Mouse (Mus musculus) heart, embryonic 13.5 days (tissue): Measurements from ENCODE around the gene Tmem238. TPM values are rescaled to one million over a fixed set of nuclear protein-coding genes. Genes with fewer than 3 reads are reported as not detected.
A peak's percentile ranks its signal among the peaks of the same experiment; 100 is the strongest.
"Not testable (repeated sequence)": the region's sequence is repeated elsewhere in the genome, so short reads cannot be mapped to it uniquely, and the experiment has no call there.

ENCODE experiments used
- ATAC-seq: fragments of 200-750 bp; cut with Nextera tagmentation; 2 replicates; pipeline ENCODE4 v1.8.0; 2017; ENCODE audit warnings: moderate TSS enrichment; ENCODE audit not compliant: insufficient number of reproducible peaks, low FRiP score, low TSS enrichment; ENCODE audit errors: extremely low read depth
- H3K27ac ChIP-seq: fragments of 300-500 bp; sonication (generic); replicated peaks from 2 replicates; pipeline ENCODE4 v1.5.1; 2015; ENCODE audit warnings: moderate library complexity, mild to moderate bottlenecking, inconsistent platforms
- H3K27me3 ChIP-seq: fragments of 300-500 bp; sonication (generic); replicated peaks from 2 replicates; pipeline ENCODE4 v1.6.1; 2015; ENCODE audit warnings: mild to moderate bottlenecking, inconsistent platforms
- H3K36me3 ChIP-seq: fragments of 300-500 bp; sonication (generic); 2 replicates; pipeline ENCODE4 v1.6.1; 2015; ENCODE audit warnings: mild to moderate bottlenecking, inconsistent platforms
- H3K4me1 ChIP-seq: fragments of 300-500 bp; sonication (generic); 2 replicates; pipeline ENCODE4 v1.6.1; 2015; ENCODE audit warnings: inconsistent platforms
- H3K4me2 ChIP-seq: fragments of 300-500 bp; sonication (generic); 2 replicates; pipeline ENCODE4 v1.6.1; 2015; ENCODE audit warnings: inconsistent platforms, mild to moderate bottlenecking, moderate library complexity
- H3K4me3 ChIP-seq: fragments of 300-500 bp; sonication (generic); 2 replicates; pipeline ENCODE4 v1.5.1; 2015; ENCODE audit warnings: moderate library complexity, mild to moderate bottlenecking, inconsistent platforms
- H3K9ac ChIP-seq: fragments of 300-500 bp; sonication (generic); 2 replicates; pipeline ENCODE4 v1.6.1; 2015; ENCODE audit warnings: inconsistent platforms, mild to moderate bottlenecking, moderate library complexity
- H3K9me3 ChIP-seq: fragments of 300-500 bp; sonication (generic); 2 replicates; pipeline ENCODE4 v1.6.1; 2016; ENCODE audit warnings: inconsistent platforms
- WGBS: fragments of 180-500 bp; shearing (Covaris S2); methylation state at CpG from one replicate; pipeline ENCODE4 v1.1.7; 2015; ENCODE audit warnings: mixed read lengths; 5-methylcytosine and 5-hydroxymethylcytosine counted together
- polyA plus RNA-seq: library from polyadenylated mRNA; unstranded; fragments of >200 nt; fragmentation: Nextera tagmentation; extraction: Ambion mirVana; gene quantifications from 2 replicates; pipeline ENCODE4 v1.2.1, GENCODE M21; 2015

The Tmem238 gene
- polyA plus RNA-seq = 4.1 and 4.3 TPM in 2 replicates

- H3K4me3 ChIP-seq = peak within 1 kb of the TSS; percentile 59
- 8% methylated on average over 40 of the region's 40 CpGs for WGBS
- peaks cover 10% of the 10 kb centered on the region for H3K36me3 ChIP-seq
- peak within 1 kb of the TSS; percentile 97 for H3K4me2 ChIP-seq
- no peaks in the 10 kb centered on the region for H3K9me3 ChIP-seq
- H3K27ac ChIP-seq = peak within 1 kb of the TSS; percentile 41
- H3K27me3 ChIP-seq = peaks cover 9% of the 10 kb centered on the region; the same call in 1 of the 2 replicates
- peaks cover 23% of the 10 kb centered on the region for H3K4me1 ChIP-seq
- peak within 1 kb of the TSS; percentile 86 for H3K9ac ChIP-seq
- no peak for ATAC-seq
Measured at GRCm38 (mm10) chr7:4789436-4789935, at the start of gene Tmem238. Gene Tmem238, minus strand, starts transcription at chr7:4789656.

GRCm38 (mm10) chr7:4837639-4838038 is 48.2 kb upstream of the Tmem238 start:
- no peak overlapping the region for H3K4me2 ChIP-seq
- no peak overlapping the region for H3K4me3 ChIP-seq
- no peak for ATAC-seq
- no peak overlapping the region for H3K9ac ChIP-seq
- no peak overlapping the region for H3K27ac ChIP-seq
- H3K27me3 ChIP-seq = peaks cover 97% of the 10 kb centered on the region
- H3K36me3 ChIP-seq = no peaks in the 10 kb centered on the region
- WGBS = 0% methylated on average over 1 of the region's 1 CpGs
- H3K9me3 ChIP-seq = no peaks in the 10 kb centered on the region
- H3K4me1 ChIP-seq = peaks cover 19% of the 10 kb centered on the region

GRCm38 (mm10) chr7:4836351-4836792 is 46.9 kb upstream of the Tmem238 start:
- Histone ChIP-seq H3K4me2 (peak overlapping the region; percentile 84), H3K4me3 (peak overlapping the region; percentile 58), H3K4me1 (peaks cover 12% of the 10 kb centered on the region), H3K9ac (peak overlapping the region; percentile 74), H3K27ac (no peak overlapping the region), H3K36me3 (no peaks in the 10 kb centered on the region), H3K9me3 (no peaks in the 10 kb centered on the region), H3K27me3 (peaks cover 97% of the 10 kb centered on the region)
- under 1% methylated on average over 51 of the region's 51 CpGs for WGBS
- ATAC-seq = no peak

- H3K9me3 ChIP-seq = no peaks in the 10 kb centered on the region
- peak overlapping the region; percentile 74 for H3K9ac ChIP-seq
- peaks cover 12% of the 10 kb centered on the region for H3K4me1 ChIP-seq
- peak overlapping the region; percentile 58 for H3K4me3 ChIP-seq
- no peak for ATAC-seq
- no peaks in the 10 kb centered on the region for H3K36me3 ChIP-seq
- peak overlapping the region; percentile 84 for H3K4me2 ChIP-seq
- peaks cover 97% of the 10 kb centered on the region for H3K27me3 ChIP-seq
- no peak overlapping the region for H3K27ac ChIP-seq
- 3% methylated on average over 34 of the region's 34 CpGs for WGBS
Measured at GRCm38 (mm10) chr7:4835631-4836327, 46.3 kb upstream of the Tmem238 start.

- H3K9me3 ChIP-seq = no peaks in the 10 kb centered on the region
- ATAC-seq = no peak
- H3K27ac ChIP-seq = no peak overlapping the region
- no peaks in the 10 kb centered on the region for H3K36me3 ChIP-seq
- no peaks in the 10 kb centered on the region for H3K4me1 ChIP-seq
- peaks cover 84% of the 10 kb centered on the region for H3K27me3 ChIP-seq
- H3K4me2 ChIP-seq = no peak overlapping the region
- no peak overlapping the region for H3K4me3 ChIP-seq
- no peak overlapping the region for H3K9ac ChIP-seq
- 4% methylated on average over 12 of the region's 12 CpGs for WGBS
Measured at GRCm38 (mm10) chr7:4830476-4830875, 41.0 kb upstream of the Tmem238 start.

- Histone ChIP-seq H3K27ac (no peak overlapping the region), H3K9me3 (no peaks in the 10 kb centered on the region), H3K4me1 (peaks cover 15% of the 10 kb centered on the region), H3K4me3 (no peak overlapping the region), H3K4me2 (no peak overlapping the region), H3K36me3 (no peaks in the 10 kb centered on the region), H3K27me3 (peaks cover 37% of the 10 kb centered on the region), H3K9ac (no peak overlapping the region)
- 38% methylated on average over 4 of the region's 4 CpGs for WGBS
- ATAC-seq = no peak
Measured at GRCm38 (mm10) chr7:4825365-4825764, 35.9 kb upstream of the Tmem238 start.

- no peak for ATAC-seq
- H3K27ac ChIP-seq = peak overlapping the region; percentile 50; the same call in 1 of the 2 replicates
Measured at GRCm38 (mm10) chr7:4822162-4822907, 32.9 kb upstream of the Tmem238 start.

GRCm38 (mm10) chr7:4821690-4822089 is 32.2 kb upstream of the Tmem238 start:
- H3K9ac ChIP-seq = no peak overlapping the region
- H3K4me2 ChIP-seq = no peak overlapping the region
- no peak overlapping the region for H3K4me3 ChIP-seq
- no peaks in the 10 kb centered on the region for H3K36me3 ChIP-seq
- no peak overlapping the region for H3K27ac ChIP-seq
- 0 out of 2 replicates have a peak, but pooled peaks cover 9% of the 10 kb centered on the region for H3K27me3 ChIP-seq
- no peak for ATAC-seq
- no peaks in the 10 kb centered on the region for H3K9me3 ChIP-seq
- H3K4me1 ChIP-seq = peaks cover 15% of the 10 kb centered on the region
- 74% methylated on average over 4 of the region's 4 CpGs for WGBS

More at GRCm38 (mm10) chr7:4822162-4822907, 32.9 kb upstream of the Tmem238 start:
- Histone ChIP-seq H3K4me2 (no peak overlapping the region), H3K9ac (no peak overlapping the region), H3K4me1 (peaks cover 15% of the 10 kb centered on the region), H3K27me3 (0 out of 2 replicates have a peak, but pooled peaks cover 13% of the 10 kb centered on the region), H3K4me3 (no peak overlapping the region), H3K36me3 (no peaks in the 10 kb centered on the region), H3K9me3 (no peaks in the 10 kb centered on the region)
- 64% methylated on average over 6 of the region's 6 CpGs for WGBS

- H3K36me3 ChIP-seq, H3K4me3 ChIP-seq, H3K27ac ChIP-seq, H3K9ac ChIP-seq, H3K4me2 ChIP-seq, H3K27me3 ChIP-seq, H3K9me3 ChIP-seq, ATAC-seq: not testable (repeated sequence)
- 87% methylated on average over 7 of the region's 7 CpGs for WGBS
- H3K4me1 ChIP-seq = peaks cover 15% of the 10 kb centered on the region
Measured at GRCm38 (mm10) chr7:4820925-4821324, 31.5 kb upstream of the Tmem238 start.

- Histone ChIP-seq H3K27me3 (no peaks in the 10 kb centered on the region), H3K9ac (no peak overlapping the region), H3K4me1 (peaks cover 7% of the 10 kb centered on the region), H3K27ac (no peak overlapping the region), H3K36me3 (no peaks in the 10 kb centered on the region), H3K4me3 (no peak overlapping the region), H3K4me2 (no peak overlapping the region), H3K9me3 (no peaks in the 10 kb centered on the region)
- ATAC-seq = no peak
Measured at GRCm38 (mm10) chr7:4816559-4816958, 27.1 kb upstream of the Tmem238 start.

GRCm38 (mm10) chr7:4813105-4813791 is 23.8 kb upstream of the Tmem238 start:
- Histone ChIP-seq H3K4me3 (peak overlapping the region; percentile 95), H3K4me1 (peaks cover 34% of the 10 kb centered on the region), H3K9me3 (no peaks in the 10 kb centered on the region), H3K36me3 (peaks cover 30% of the 10 kb centered on the region), H3K27ac (peak overlapping the region; percentile 89), H3K27me3 (no peaks in the 10 kb centered on the region), H3K4me2 (peak overlapping the region; percentile 89), H3K9ac (peak overlapping the region; percentile 79)
- 19% methylated on average over 8 of the region's 8 CpGs for WGBS
- ATAC-seq = no peak
